Mouse (Mus musculus) limb, embryonic 12.5 days (tissue): Measurements from ENCODE around the gene Fam118a. TPM values are rescaled to one million over a fixed set of nuclear protein-coding genes. Genes with fewer than 3 reads are reported as not detected.

ENCODE experiments used
- polyA plus RNA-seq: library from polyadenylated mRNA; unstranded; fragments of >200 nt; fragmentation: Nextera tagmentation; extraction: Ambion mirVana; gene quantifications from 2 replicates; pipeline ENCODE4 v1.2.1, GENCODE M21; 2016

Fam118a gene
- polyA plus RNA-seq, 1 experiment from 2014 or later = 28.8 TPM

Other genes starting within 250 kb of the Fam118a start
- gene Phf21b, start 172.9 kb upstream of the Fam118a start, polyA plus RNA-seq = 0.84 and 2.0 TPM in 2 replicates
- gene Gm29666, start 108.9 kb upstream of the Fam118a start, polyA plus RNA-seq = 0.90 and 1.0 TPM in 2 replicates
- gene Nup50, start 105.5 kb upstream of the Fam118a start, polyA plus RNA-seq = 55.3 and 57.6 TPM in 2 replicates
- 7.7 and 10.1 TPM in 2 replicates for gene 5031439G07Rik, start 40.4 kb upstream of the Fam118a start, polyA plus RNA-seq
- not detected in 2 replicates for gene Upk3a, start 11.8 kb upstream of the Fam118a start, polyA plus RNA-seq
- gene Smc1b, start 103.0 kb downstream of the Fam118a start, polyA plus RNA-seq = 0.13 and 0.34 TPM in 2 replicates
- 0.80 and 1.4 TPM in 2 replicates for gene Ribc2, start 103.1 kb downstream of the Fam118a start, polyA plus RNA-seq
- gene Fbln1, start 177.0 kb downstream of the Fam118a start, polyA plus RNA-seq = 253 and 255 TPM in 2 replicates